Mouse (Mus musculus): Measurements from ENCODE around the gene Trappc2l. TPM values are rescaled to one million over a fixed set of nuclear protein-coding genes. Genes with fewer than 3 reads are reported as not detected.

Trappc2l gene
- polyA plus RNA-seq, 1 experiment from 2014 or later: 39.3 TPM

- H3K36me3 ChIP-seq (ENCODE audit: control insufficient read depth, insufficient read depth, low read length): no peaks in the 10 kb centered on the region
- H3K9me3 ChIP-seq (ENCODE audit: control insufficient read depth, low read length): no peaks in the 10 kb centered on the region
- no peak overlapping the region for H3K9ac ChIP-seq (ENCODE audit: low read length)
- H3K4me1 ChIP-seq (replicated peaks; ENCODE audit: control insufficient read depth, insufficient read depth, low read length): no peaks in the 10 kb centered on the region
- no peak overlapping the region for H3K4me3 ChIP-seq (ENCODE audit: low read depth, low read length)
- H3K4me2 ChIP-seq (ENCODE audit: low read depth, low read length, severe bottlenecking): no peak overlapping the region
- no peak overlapping the region for H3K27ac ChIP-seq (ENCODE audit: low read depth, low read length)
- no peak for DNase-seq (ENCODE audit: low spot score)
- 90% methylated on average over 9 of the region's 10 CpGs for WGBS
- H3K27me3 ChIP-seq (ENCODE audit: control insufficient read depth, insufficient read depth, low read length): 0 out of 2 replicates have a peak, but pooled peaks cover 2% of the 10 kb centered on the region
- ATAC-seq (replicated peaks; ENCODE audit: low FRiP score): no peak
These were observed 24.7 kb upstream of the Trappc2l start for GRCm38 (mm10) chr8:122586749-122587148.

- WGBS: 83% methylated on average over 12 of the region's 12 CpGs
- Histone ChIP-seq H3K9ac (ENCODE audit: low read length) (no peak overlapping the region), H3K9me3 (ENCODE audit: control insufficient read depth, low read length) (no peaks in the 10 kb centered on the region), H3K27me3 (ENCODE audit: control insufficient read depth, insufficient read depth, low read length) (no peaks in the 10 kb centered on the region), H3K4me1 (replicated peaks; ENCODE audit: control insufficient read depth, insufficient read depth, low read length) (no peaks in the 10 kb centered on the region), H3K27ac (ENCODE audit: low read depth, low read length) (no peak overlapping the region), H3K4me3 (ENCODE audit: low read depth, low read length) (no peak overlapping the region), H3K4me2 (ENCODE audit: low read depth, low read length, severe bottlenecking) (no peak overlapping the region), H3K36me3 (ENCODE audit: control insufficient read depth, insufficient read depth, low read length) (no peaks in the 10 kb centered on the region)
- DNase-seq (ENCODE audit: low spot score): no peak
- ATAC-seq (replicated peaks; ENCODE audit: low FRiP score): no peak
These were observed 18.2 kb upstream of the Trappc2l start for GRCm38 (mm10) chr8:122593240-122593639.

GRCm38 (mm10) chr8:122593783-122594507 is 17.5 kb upstream of the Trappc2l start:
- H3K4me2 ChIP-seq (ENCODE audit: low read depth, low read length, severe bottlenecking): no peak overlapping the region
- no peak overlapping the region for H3K4me3 ChIP-seq (ENCODE audit: low read depth, low read length)
- H3K27me3 ChIP-seq (ENCODE audit: control insufficient read depth, insufficient read depth, low read length): no peaks in the 10 kb centered on the region
- no peaks in the 10 kb centered on the region for H3K4me1 ChIP-seq (replicated peaks; ENCODE audit: control insufficient read depth, insufficient read depth, low read length)
- WGBS: 82% methylated on average over 19 of the region's 19 CpGs
- H3K9me3 ChIP-seq (ENCODE audit: control insufficient read depth, low read length): no peaks in the 10 kb centered on the region
- no peaks in the 10 kb centered on the region for H3K36me3 ChIP-seq (ENCODE audit: control insufficient read depth, insufficient read depth, low read length)
- no peak overlapping the region for H3K27ac ChIP-seq (ENCODE audit: low read depth, low read length)
- no peak for DNase-seq (ENCODE audit: low spot score)
- H3K9ac ChIP-seq (ENCODE audit: low read length): no peak overlapping the region
- ATAC-seq (replicated peaks; ENCODE audit: low FRiP score): no peak

- Histone ChIP-seq H3K4me2 (ENCODE audit: low read depth, low read length, severe bottlenecking) (no peak overlapping the region), H3K36me3 (ENCODE audit: control insufficient read depth, insufficient read depth, low read length) (no peaks in the 10 kb centered on the region), H3K9me3 (ENCODE audit: control insufficient read depth, low read length) (no peaks in the 10 kb centered on the region), H3K27me3 (ENCODE audit: control insufficient read depth, insufficient read depth, low read length) (no peaks in the 10 kb centered on the region), H3K4me3 (ENCODE audit: low read depth, low read length) (no peak overlapping the region), H3K9ac (ENCODE audit: low read length) (no peak overlapping the region), H3K27ac (ENCODE audit: low read depth, low read length) (no peak overlapping the region), H3K4me1 (replicated peaks; ENCODE audit: control insufficient read depth, insufficient read depth, low read length) (no peaks in the 10 kb centered on the region)
- ATAC-seq (replicated peaks; ENCODE audit: low FRiP score) (no peak), DNase-seq (ENCODE audit: low spot score) (no peak)
- WGBS: 64% methylated on average over 4 of the region's 4 CpGs
These were observed 15.4 kb upstream of the Trappc2l start for GRCm38 (mm10) chr8:122596031-122596430.

GRCm38 (mm10) chr8:122600666-122601065 is 10.8 kb upstream of the Trappc2l start:
- 95% methylated on average over 9 of the region's 9 CpGs for WGBS
- Histone ChIP-seq H3K4me2 (ENCODE audit: low read depth, low read length, severe bottlenecking) (no peak overlapping the region), H3K9ac (ENCODE audit: low read length) (no peak overlapping the region), H3K4me3 (ENCODE audit: low read depth, low read length) (no peak overlapping the region), H3K9me3 (ENCODE audit: control insufficient read depth, low read length) (no peaks in the 10 kb centered on the region), H3K27me3 (ENCODE audit: control insufficient read depth, insufficient read depth, low read length) (no peaks in the 10 kb centered on the region), H3K36me3 (ENCODE audit: control insufficient read depth, insufficient read depth, low read length) (no peaks in the 10 kb centered on the region), H3K27ac (ENCODE audit: low read depth, low read length) (no peak overlapping the region), H3K4me1 (replicated peaks; ENCODE audit: control insufficient read depth, insufficient read depth, low read length) (no peaks in the 10 kb centered on the region)
- DNase-seq (ENCODE audit: low spot score): no peak
- no peak for ATAC-seq (replicated peaks; ENCODE audit: low FRiP score)

GRCm38 (mm10) chr8:122604640-122605039 is 6.8 kb upstream of the Trappc2l start:
- Histone ChIP-seq H3K4me2 (ENCODE audit: low read depth, low read length, severe bottlenecking) (no peak overlapping the region), H3K4me3 (ENCODE audit: low read depth, low read length) (no peak overlapping the region), H3K9me3 (ENCODE audit: control insufficient read depth, low read length) (no peaks in the 10 kb centered on the region), H3K27ac (ENCODE audit: low read depth, low read length) (no peak overlapping the region), H3K9ac (ENCODE audit: low read length) (no peak overlapping the region), H3K4me1 (replicated peaks; ENCODE audit: control insufficient read depth, insufficient read depth, low read length) (no peaks in the 10 kb centered on the region), H3K27me3 (ENCODE audit: control insufficient read depth, insufficient read depth, low read length) (no peaks in the 10 kb centered on the region), H3K36me3 (ENCODE audit: control insufficient read depth, insufficient read depth, low read length) (no peaks in the 10 kb centered on the region)
- ATAC-seq (replicated peaks; ENCODE audit: low FRiP score): no peak
- no peak for DNase-seq (ENCODE audit: low spot score)
- 57% methylated on average over 1 of the region's 1 CpGs for WGBS

- DNase-seq (ENCODE audit: low spot score): no peak
- 83% methylated on average over 4 of the region's 4 CpGs for WGBS
These were observed 6.1 kb upstream of the Trappc2l start for GRCm38 (mm10) chr8:122605367-122605766.

GRCm38 (mm10) chr8:122606810-122607209 is 4.6 kb upstream of the Trappc2l start:
- Histone ChIP-seq H3K9ac (ENCODE audit: low read length) (no peak overlapping the region), H3K9me3 (ENCODE audit: control insufficient read depth, low read length) (no peaks in the 10 kb centered on the region), H3K27me3 (ENCODE audit: control insufficient read depth, insufficient read depth, low read length) (no peaks in the 10 kb centered on the region), H3K36me3 (ENCODE audit: control insufficient read depth, insufficient read depth, low read length) (no peaks in the 10 kb centered on the region), H3K4me3 (ENCODE audit: low read depth, low read length) (no peak overlapping the region), H3K4me2 (ENCODE audit: low read depth, low read length, severe bottlenecking) (no peak overlapping the region), H3K27ac (ENCODE audit: low read depth, low read length) (no peak overlapping the region), H3K4me1 (replicated peaks; ENCODE audit: control insufficient read depth, insufficient read depth, low read length) (no peaks in the 10 kb centered on the region; the same call in 1 of the 2 replicates)
- WGBS: 86% methylated on average over 11 of the region's 12 CpGs
- DNase-seq (ENCODE audit: low spot score) (no peak), ATAC-seq (replicated peaks; ENCODE audit: low FRiP score) (no peak)

More at GRCm38 (mm10) chr8:122605367-122605766, 6.1 kb upstream of the Trappc2l start:
- Histone ChIP-seq H3K27me3 (ENCODE audit: control insufficient read depth, insufficient read depth, low read length) (no peaks in the 10 kb centered on the region), H3K4me3 (ENCODE audit: low read depth, low read length) (no peak overlapping the region), H3K36me3 (ENCODE audit: control insufficient read depth, insufficient read depth, low read length) (no peaks in the 10 kb centered on the region), H3K9me3 (ENCODE audit: control insufficient read depth, low read length) (no peaks in the 10 kb centered on the region), H3K4me1 (replicated peaks; ENCODE audit: control insufficient read depth, insufficient read depth, low read length) (no peaks in the 10 kb centered on the region), H3K27ac (ENCODE audit: low read depth, low read length) (no peak overlapping the region), H3K4me2 (ENCODE audit: low read depth, low read length, severe bottlenecking) (no peak overlapping the region), H3K9ac (ENCODE audit: low read length) (no peak overlapping the region)
- ATAC-seq (replicated peaks; ENCODE audit: low FRiP score): no peak

- ATAC-seq (replicated peaks; ENCODE audit: low FRiP score): no peak
- Histone ChIP-seq H3K36me3 (ENCODE audit: control insufficient read depth, insufficient read depth, low read length) (no peaks in the 10 kb centered on the region), H3K4me3 (ENCODE audit: low read depth, low read length) (no peak overlapping the region), H3K27me3 (ENCODE audit: control insufficient read depth, insufficient read depth, low read length) (no peaks in the 10 kb centered on the region), H3K9ac (ENCODE audit: low read length) (no peak overlapping the region), H3K27ac (ENCODE audit: low read depth, low read length) (no peak overlapping the region), H3K9me3 (ENCODE audit: control insufficient read depth, low read length) (no peaks in the 10 kb centered on the region), H3K4me2 (ENCODE audit: low read depth, low read length, severe bottlenecking) (peak overlapping the region; percentile 83; the same call in 1 of the 2 replicates), H3K4me1 (replicated peaks; ENCODE audit: control insufficient read depth, insufficient read depth, low read length) (peaks cover 5% of the 10 kb centered on the region; the same call in 1 of the 2 replicates)
- no peak for DNase-seq (ENCODE audit: low spot score)
- WGBS: 56% methylated on average over 4 of the region's 4 CpGs
These were observed 1.2 kb upstream of the Trappc2l start for GRCm38 (mm10) chr8:122610209-122610608.

All from forebrain, embryonic 11.5 days (tissue).